Mouse (Mus musculus): Measurements from ENCODE around the gene Hmox2. TPM values are rescaled to one million over a fixed set of nuclear protein-coding genes. Genes with fewer than 3 reads are reported as not detected.

Gene Hmox2
- polyA plus RNA-seq, 1 experiment from 2014 or later, result 111 TPM

GRCm38 (mm10) chr16:4765852-4766251 lies 39.7 kb downstream of the Hmox2 start:
- Histone ChIP-seq H3K9me3 (replicated peaks; ENCODE audit: control insufficient read depth, low read length) (no peaks in the 10 kb centered on the region), H3K36me3 (ENCODE audit: control insufficient read depth, insufficient read depth, low read length) (peaks cover 73% of the 10 kb centered on the region), H3K9ac (ENCODE audit: low read length) (no peak overlapping the region), H3K4me1 (ENCODE audit: control insufficient read depth, insufficient read depth, low read length) (no peaks in the 10 kb centered on the region), H3K4me3 (ENCODE audit: low read depth, low read length) (no peak overlapping the region), H3K27ac (ENCODE audit: low read depth, low read length) (no peak overlapping the region), H3K27me3 (replicated peaks; ENCODE audit: control insufficient read depth, insufficient read depth, low read length) (no peaks in the 10 kb centered on the region), H3K4me2 (ENCODE audit: low read length) (no peak overlapping the region)
- WGBS, result 91% methylated on average over 2 of the region's 2 CpGs
- DNase-seq (ENCODE audit: low spot score) (no peak), ATAC-seq (no peak)

DNA sequence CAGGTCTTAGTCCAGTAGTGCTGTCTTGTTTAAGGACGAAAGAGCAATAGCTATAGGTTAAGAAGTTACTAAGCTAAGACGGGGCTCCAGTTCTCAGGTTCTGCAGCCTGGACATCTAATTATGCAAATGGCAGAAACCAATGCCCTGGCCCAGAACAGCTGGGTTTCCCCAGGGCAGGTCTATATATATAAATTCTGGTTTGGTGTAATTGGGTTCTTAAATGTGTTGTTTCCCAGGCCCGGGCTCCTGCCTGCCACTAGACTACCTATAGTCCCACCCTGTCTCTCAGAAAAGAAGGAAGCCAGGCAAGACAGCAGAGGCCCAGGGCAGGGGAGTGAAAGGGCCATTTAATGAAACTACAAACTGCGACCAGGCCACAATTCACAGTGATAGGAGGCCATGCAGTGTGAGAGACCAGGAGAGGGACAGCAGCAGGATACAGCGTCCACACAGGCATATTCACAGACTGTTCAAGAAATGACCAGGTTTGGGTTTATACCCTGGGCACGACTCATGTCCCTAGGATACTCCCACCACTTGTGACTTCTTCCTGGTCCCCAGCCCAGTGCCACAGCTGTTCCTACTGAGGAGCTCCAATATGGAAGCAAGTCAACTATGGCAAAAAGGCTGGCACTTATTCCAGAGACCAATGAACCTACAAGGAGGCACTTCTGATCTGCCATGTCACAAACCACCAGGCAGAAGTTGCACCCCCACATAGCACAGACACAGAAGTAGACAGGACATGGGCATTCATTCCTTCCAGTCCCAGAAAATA lies 41.0 kb downstream of the Hmox2 start:
- 77% methylated on average over 6 of the region's 6 CpGs for WGBS
- no peak overlapping the region for H3K4me3 ChIP-seq (ENCODE audit: low read depth, low read length)
- H3K9me3 ChIP-seq (replicated peaks; ENCODE audit: control insufficient read depth, low read length), result no peaks in the 10 kb centered on the region
- no peak for DNase-seq (ENCODE audit: low spot score)
- peaks cover 73% of the 10 kb centered on the region for H3K36me3 ChIP-seq (ENCODE audit: control insufficient read depth, insufficient read depth, low read length)
- H3K4me1 ChIP-seq (ENCODE audit: control insufficient read depth, insufficient read depth, low read length), result no peaks in the 10 kb centered on the region
- no peak overlapping the region for H3K27ac ChIP-seq (ENCODE audit: low read depth, low read length)
- no peaks in the 10 kb centered on the region for H3K27me3 ChIP-seq (replicated peaks; ENCODE audit: control insufficient read depth, insufficient read depth, low read length)
- no peak overlapping the region for H3K9ac ChIP-seq (ENCODE audit: low read length)
- ATAC-seq, result no peak
- no peak overlapping the region for H3K4me2 ChIP-seq (ENCODE audit: low read length)

GRCm38 (mm10) chr16:4768719-4769118 lies 42.6 kb downstream of the Hmox2 start:
- H3K9ac ChIP-seq (ENCODE audit: low read length), result no peak overlapping the region
- ATAC-seq (no peak), DNase-seq (ENCODE audit: low spot score) (no peak)
- H3K4me3 ChIP-seq (ENCODE audit: low read depth, low read length), result no peak overlapping the region
- H3K27me3 ChIP-seq (replicated peaks; ENCODE audit: control insufficient read depth, insufficient read depth, low read length), result no peaks in the 10 kb centered on the region
- H3K9me3 ChIP-seq (replicated peaks; ENCODE audit: control insufficient read depth, low read length), result no peaks in the 10 kb centered on the region
- H3K36me3 ChIP-seq (ENCODE audit: control insufficient read depth, insufficient read depth, low read length), result peaks cover 69% of the 10 kb centered on the region
- WGBS, result 98% methylated on average over 5 of the region's 5 CpGs
- H3K27ac ChIP-seq (ENCODE audit: low read depth, low read length), result no peak overlapping the region
- no peak overlapping the region for H3K4me2 ChIP-seq (ENCODE audit: low read length)
- H3K4me1 ChIP-seq (ENCODE audit: control insufficient read depth, insufficient read depth, low read length), result peaks cover 7% of the 10 kb centered on the region; the same call in 1 of the 2 replicates

DNA sequence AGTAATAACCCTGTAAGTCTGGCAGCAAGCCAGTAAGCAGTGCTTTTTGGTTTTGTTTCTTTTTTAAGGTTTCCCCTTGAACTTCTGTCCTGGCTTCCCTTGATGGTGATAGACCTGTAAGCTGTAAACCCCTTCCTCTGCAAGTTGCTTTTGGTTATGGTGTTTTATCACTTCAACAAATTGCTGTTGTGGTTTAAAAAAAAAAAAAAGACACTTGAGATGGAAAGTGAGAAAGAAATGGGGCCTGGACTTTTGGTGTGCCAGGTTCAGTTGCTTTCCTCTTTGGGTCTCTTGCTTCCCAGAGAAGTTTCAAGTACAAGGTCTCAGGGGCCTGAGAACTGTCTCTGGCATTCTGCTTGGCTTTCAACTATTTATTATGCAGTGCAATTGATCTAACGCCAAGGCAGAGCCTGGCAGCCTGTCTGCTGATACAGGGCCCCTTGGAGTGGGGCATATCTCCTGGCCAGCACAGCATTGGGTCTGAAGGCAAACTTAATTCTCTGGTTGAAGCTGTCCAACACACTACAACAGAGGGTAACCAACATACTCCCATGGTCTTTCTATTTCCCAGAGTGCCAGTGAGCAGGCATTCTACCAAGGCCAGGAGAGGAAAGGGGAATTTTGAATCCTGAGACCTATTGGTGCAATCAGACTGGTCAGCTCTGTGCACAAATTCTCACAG lies 47.3 kb downstream of the Hmox2 start:
- no peak overlapping the region for H3K4me2 ChIP-seq (ENCODE audit: low read length)
- ATAC-seq (no peak), DNase-seq (ENCODE audit: low spot score) (peak; percentile 28)
- H3K4me3 ChIP-seq (ENCODE audit: low read depth, low read length), result no peak overlapping the region
- no peaks in the 10 kb centered on the region for H3K9me3 ChIP-seq (replicated peaks; ENCODE audit: control insufficient read depth, low read length)
- no peak overlapping the region for H3K9ac ChIP-seq (ENCODE audit: low read length)
- H3K27me3 ChIP-seq (replicated peaks; ENCODE audit: control insufficient read depth, insufficient read depth, low read length), result no peaks in the 10 kb centered on the region
- peak overlapping the region; percentile 33; the same call in 1 of the 2 replicates for H3K27ac ChIP-seq (ENCODE audit: low read depth, low read length)
- 37% methylated on average over 1 of the region's 1 CpGs for WGBS
- peaks cover 24% of the 10 kb centered on the region for H3K36me3 ChIP-seq (ENCODE audit: control insufficient read depth, insufficient read depth, low read length)
- peaks cover 8% of the 10 kb centered on the region; the same call in 1 of the 2 replicates for H3K4me1 ChIP-seq (ENCODE audit: control insufficient read depth, insufficient read depth, low read length)

DNA sequence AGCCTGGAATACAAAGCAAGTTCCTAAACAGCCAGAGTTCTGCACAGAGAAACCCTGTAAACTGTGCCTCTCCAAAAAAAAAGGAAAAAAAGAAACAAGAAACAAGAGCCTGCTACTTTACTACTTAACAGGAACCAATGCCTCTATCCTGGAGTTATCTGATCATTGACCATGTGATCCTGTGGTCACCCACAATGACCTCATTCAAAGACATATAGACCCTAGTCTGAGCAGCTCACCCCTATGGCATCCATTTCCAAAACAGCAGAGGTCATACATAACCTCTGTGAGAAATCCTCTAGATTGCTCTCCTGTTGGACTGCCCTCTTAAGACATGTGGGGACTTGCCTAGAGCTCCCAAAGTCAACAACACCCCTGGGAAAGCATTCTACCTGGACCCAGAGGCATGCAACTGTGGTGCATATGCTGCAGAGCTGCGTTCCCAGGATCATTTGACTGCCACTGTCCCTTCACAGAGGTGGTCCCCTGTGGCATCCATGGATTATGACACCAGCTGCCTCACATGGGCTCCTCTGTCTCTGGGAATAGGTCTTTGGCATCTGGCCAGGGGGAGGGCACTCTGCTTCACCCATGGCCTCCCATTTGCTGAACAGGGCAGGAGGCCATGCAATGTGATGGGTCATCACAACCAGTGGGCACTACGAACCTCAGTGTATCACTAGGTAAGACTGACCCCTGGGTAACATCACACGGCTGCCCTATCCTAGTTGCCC lies 51.2 kb downstream of the Hmox2 start:
- H3K27ac ChIP-seq (ENCODE audit: low read depth, low read length), result no peak overlapping the region
- H3K4me2 ChIP-seq (ENCODE audit: low read length), result no peak overlapping the region
- no peaks in the 10 kb centered on the region for H3K36me3 ChIP-seq (ENCODE audit: control insufficient read depth, insufficient read depth, low read length)
- H3K27me3 ChIP-seq (replicated peaks; ENCODE audit: control insufficient read depth, insufficient read depth, low read length), result no peaks in the 10 kb centered on the region
- no peak overlapping the region for H3K4me3 ChIP-seq (ENCODE audit: low read depth, low read length)
- 96% methylated on average over 3 of the region's 3 CpGs for WGBS
- no peak overlapping the region for H3K9ac ChIP-seq (ENCODE audit: low read length)
- no peaks in the 10 kb centered on the region for H3K9me3 ChIP-seq (replicated peaks; ENCODE audit: control insufficient read depth, low read length)
- peaks cover 8% of the 10 kb centered on the region; the same call in 1 of the 2 replicates for H3K4me1 ChIP-seq (ENCODE audit: control insufficient read depth, insufficient read depth, low read length)
- ATAC-seq (no peak), DNase-seq (ENCODE audit: low spot score) (no peak)

DNA sequence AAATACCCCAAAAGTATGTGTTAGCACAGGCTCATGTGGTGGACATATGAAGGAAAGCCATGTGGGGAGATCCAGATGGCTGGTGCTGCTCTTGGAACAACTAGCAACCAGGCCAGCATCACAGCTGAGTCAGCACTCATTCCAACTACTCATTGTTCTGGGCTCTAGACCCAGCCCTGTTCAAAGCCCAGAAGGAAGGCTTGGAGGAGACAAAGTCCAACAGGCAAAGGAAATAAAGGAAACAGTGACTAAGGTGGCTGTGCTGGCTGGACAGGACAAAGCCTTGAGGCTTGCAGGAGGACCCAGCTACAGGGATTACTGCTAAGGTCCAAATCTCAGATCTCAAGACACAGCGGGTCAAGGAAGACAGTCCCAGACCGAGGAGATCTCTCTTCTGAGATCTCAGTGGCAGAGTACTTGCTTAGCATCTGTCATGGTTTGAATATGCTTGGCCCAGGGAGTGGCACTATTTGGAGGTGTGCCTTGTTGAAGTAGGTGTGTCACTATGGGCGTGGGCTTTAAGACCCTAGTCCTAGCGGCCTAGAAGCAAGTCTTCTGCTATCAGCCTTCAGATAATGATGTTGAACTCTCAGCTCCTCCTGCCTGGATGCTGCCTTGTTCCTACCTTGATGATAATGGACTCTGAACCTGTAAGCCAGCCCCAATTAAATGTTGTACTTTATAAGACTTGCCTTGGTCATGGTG lies 51.9 kb downstream of the Hmox2 start:
- 97% methylated on average over 4 of the region's 4 CpGs for WGBS
- Histone ChIP-seq H3K9me3 (replicated peaks; ENCODE audit: control insufficient read depth, low read length) (no peaks in the 10 kb centered on the region), H3K4me3 (ENCODE audit: low read depth, low read length) (no peak overlapping the region), H3K27me3 (replicated peaks; ENCODE audit: control insufficient read depth, insufficient read depth, low read length) (no peaks in the 10 kb centered on the region), H3K4me2 (ENCODE audit: low read length) (no peak overlapping the region), H3K9ac (ENCODE audit: low read length) (no peak overlapping the region), H3K4me1 (ENCODE audit: control insufficient read depth, insufficient read depth, low read length) (peaks cover 8% of the 10 kb centered on the region; the same call in 1 of the 2 replicates), H3K36me3 (ENCODE audit: control insufficient read depth, insufficient read depth, low read length) (no peaks in the 10 kb centered on the region), H3K27ac (ENCODE audit: low read depth, low read length) (no peak overlapping the region)
- DNase-seq (ENCODE audit: low spot score) (no peak), ATAC-seq (no peak)

DNA sequence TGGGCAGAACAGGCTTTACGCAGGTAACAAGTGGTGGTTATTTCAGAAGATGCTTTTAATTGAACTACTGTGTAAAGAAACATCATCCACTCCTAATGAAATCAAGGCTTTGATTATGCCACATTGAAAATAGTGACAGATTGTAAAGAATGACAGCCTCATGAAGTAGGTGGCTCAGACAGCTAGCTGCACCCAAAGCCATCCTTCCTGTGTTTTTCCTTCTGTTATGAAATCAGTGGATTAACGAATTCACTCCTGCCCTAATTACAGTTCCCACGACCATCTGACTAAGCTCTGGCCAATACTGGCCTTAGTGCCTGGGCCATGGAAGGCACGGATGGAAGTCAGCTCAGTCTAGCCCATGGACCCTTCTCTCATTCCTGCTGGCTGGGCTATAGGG lies 52.8 kb downstream of the Hmox2 start:
- H3K4me3 ChIP-seq (ENCODE audit: low read depth, low read length), result no peak overlapping the region

DNA sequence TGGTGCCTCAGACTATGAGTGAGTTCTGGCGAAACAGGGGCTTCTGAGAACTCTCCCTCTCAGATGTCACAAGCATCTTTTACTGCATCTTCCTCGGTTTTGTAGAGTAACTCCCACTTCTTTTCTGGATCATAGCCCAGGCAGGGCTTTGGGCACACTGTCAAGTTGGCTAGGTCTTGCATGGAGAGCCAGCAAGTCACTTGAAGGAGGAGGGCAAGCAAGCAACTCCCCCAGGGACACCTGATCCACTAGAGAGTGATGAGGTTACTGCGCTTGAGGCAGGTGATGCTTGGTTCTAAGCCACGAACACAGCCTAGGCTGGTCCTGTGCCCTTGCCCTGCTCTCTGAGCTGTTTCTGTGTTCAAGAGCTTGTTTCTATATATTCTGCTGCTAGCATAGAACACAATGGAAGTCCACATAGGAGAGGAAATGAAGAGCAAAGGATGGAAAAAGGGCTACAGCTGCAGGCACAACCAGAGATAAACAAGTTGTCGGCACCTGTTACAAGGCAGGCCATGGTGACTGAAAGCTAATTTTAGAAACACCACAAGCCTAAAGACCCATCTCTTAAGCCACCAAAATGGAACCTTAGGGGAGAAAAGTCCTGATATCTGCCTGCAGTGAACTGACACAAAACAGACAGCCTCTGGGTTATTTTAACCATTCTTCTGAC lies 55.5 kb downstream of the Hmox2 start:
- H3K27ac ChIP-seq (ENCODE audit: low read depth, low read length), result no peak overlapping the region
- ATAC-seq (no peak), DNase-seq (ENCODE audit: low spot score) (peak; percentile 54)
- no peaks in the 10 kb centered on the region for H3K9me3 ChIP-seq (replicated peaks; ENCODE audit: control insufficient read depth, low read length)
- H3K9ac ChIP-seq (ENCODE audit: low read length), result no peak overlapping the region
- 0 out of 2 replicates have a peak, but pooled peaks cover 3% of the 10 kb centered on the region for H3K36me3 ChIP-seq (ENCODE audit: control insufficient read depth, insufficient read depth, low read length)
- 82% methylated on average over 5 of the region's 5 CpGs for WGBS
- no peaks in the 10 kb centered on the region for H3K4me1 ChIP-seq (ENCODE audit: control insufficient read depth, insufficient read depth, low read length)
- no peak overlapping the region for H3K4me2 ChIP-seq (ENCODE audit: low read length)
- no peaks in the 10 kb centered on the region for H3K27me3 ChIP-seq (replicated peaks; ENCODE audit: control insufficient read depth, insufficient read depth, low read length)
- H3K4me3 ChIP-seq (ENCODE audit: low read depth, low read length), result no peak overlapping the region

More for the DNA sequence above, 52.8 kb downstream of the Hmox2 start:
- ATAC-seq (no peak), DNase-seq (ENCODE audit: low spot score) (no peak)
- Histone ChIP-seq H3K4me1 (ENCODE audit: control insufficient read depth, insufficient read depth, low read length) (no peaks in the 10 kb centered on the region), H3K27ac (ENCODE audit: low read depth, low read length) (no peak overlapping the region), H3K9me3 (replicated peaks; ENCODE audit: control insufficient read depth, low read length) (no peaks in the 10 kb centered on the region), H3K9ac (ENCODE audit: low read length) (no peak overlapping the region), H3K36me3 (ENCODE audit: control insufficient read depth, insufficient read depth, low read length) (no peaks in the 10 kb centered on the region), H3K4me2 (ENCODE audit: low read length) (no peak overlapping the region), H3K27me3 (replicated peaks; ENCODE audit: control insufficient read depth, insufficient read depth, low read length) (no peaks in the 10 kb centered on the region)
- WGBS, result 82% methylated on average over 4 of the region's 4 CpGs
